Mouse (Mus musculus): ENCODE measurements around the gene Hnrnpm. TPM values are rescaled to one million over a fixed set of nuclear protein-coding genes. Genes with fewer than 3 reads are reported as not detected.
"Not testable (repeated sequence)": the region's sequence is repeated elsewhere in the genome, so short reads cannot be mapped to it uniquely, and the experiment has no call there.

Gene Hnrnpm
- total RNA-seq (2014; rRNA removed; ENCODE audit: low replicate concordance) (47.1 and 54.3 TPM in 2 replicates), polyA plus RNA-seq (2015; fragmentation: Nextera tagmentation; extraction: Ambion mirVana) (139 and 151 TPM in 2 replicates)

- Histone ChIP-seq H3K4me1 (ENCODE audit: control insufficient read depth, insufficient read depth) (peaks cover 26% of the 10 kb centered on the region), H3K9me3 (replicated peaks; ENCODE audit: control insufficient read depth, low read length) (no peaks in the 10 kb centered on the region), H3K4me3 (ENCODE audit: low read depth, low read length) (peak within 1 kb of the TSS; percentile 89), H3K9ac (replicated peaks; ENCODE audit: low read depth, low read length) (peak within 1 kb of the TSS; percentile 98; the same call in 1 of the 2 replicates), H3K27me3 (ENCODE audit: control insufficient read depth, insufficient read depth, low read length) (no peaks in the 10 kb centered on the region), H3K4me2 (ENCODE audit: low read depth, low read length) (peak within 1 kb of the TSS; percentile 95), H3K36me3 (replicated peaks; ENCODE audit: control insufficient read depth, insufficient read depth, low read length) (peaks cover 14% of the 10 kb centered on the region; the same call in 1 of the 2 replicates), H3K27ac (ENCODE audit: low read depth) (peak within 1 kb of the TSS; percentile 49)
- WGBS = 71% methylated on average over 1 of the region's 1 CpGs
- DNase-seq (ENCODE audit: low spot score) (no peak), ATAC-seq (ENCODE audit: insufficient read depth, low read depth) (no peak)
- TF ChIP-seq CTCF (IDR thresholded peaks at IDR 0.05; ENCODE audit: low read depth) (no peak), EP300 (IDR thresholded peaks at IDR 0.05; ENCODE audit: low read depth) (no peak)
Observed at GRCm38 (mm10) chr17:33686760-33687159, at the start of gene Hnrnpm. Hnrnpm (minus strand) TSS chr17:33686860.

DNA sequence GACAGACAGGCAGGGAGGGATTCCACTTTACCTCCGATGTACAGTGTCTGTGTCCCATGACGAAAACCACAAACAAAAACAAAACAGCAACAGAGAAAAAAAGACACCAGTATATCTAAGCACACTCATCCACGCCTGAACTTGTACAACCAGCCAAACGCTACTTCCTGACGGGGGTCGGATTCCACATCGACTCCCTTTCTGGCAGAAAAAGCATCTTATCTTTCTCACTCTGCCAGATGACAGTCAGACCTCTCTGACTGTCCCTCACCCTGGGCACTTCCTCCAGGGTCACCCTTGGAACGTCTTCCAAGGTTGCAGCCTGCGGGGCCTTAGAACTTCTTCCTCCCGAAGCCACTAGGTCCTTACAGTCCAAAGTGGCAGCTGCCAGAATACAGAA, 46.9 kb upstream of the Hnrnpm start:
- 41% methylated on average over 10 of the region's 10 CpGs for WGBS
- H3K4me2 ChIP-seq (ENCODE audit: low read depth, low read length); DNase-seq (ENCODE audit: low spot score); H3K9ac ChIP-seq (replicated peaks; ENCODE audit: low read depth, low read length); H3K9me3 ChIP-seq (replicated peaks; ENCODE audit: control insufficient read depth, low read length); ATAC-seq (ENCODE audit: insufficient read depth, low read depth); H3K4me1 ChIP-seq (ENCODE audit: control insufficient read depth, insufficient read depth); H3K4me3 ChIP-seq (ENCODE audit: low read depth, low read length); H3K27me3 ChIP-seq (ENCODE audit: control insufficient read depth, insufficient read depth, low read length); H3K36me3 ChIP-seq (replicated peaks; ENCODE audit: control insufficient read depth, insufficient read depth, low read length); H3K27ac ChIP-seq (ENCODE audit: low read depth): not testable (repeated sequence)

GRCm38 (mm10) chr17:33732556-33733083, 46.0 kb upstream of the Hnrnpm start:
- H3K4me1 ChIP-seq (ENCODE audit: control insufficient read depth, insufficient read depth); DNase-seq (ENCODE audit: low spot score); H3K27me3 ChIP-seq (ENCODE audit: control insufficient read depth, insufficient read depth, low read length): not testable (repeated sequence)

GRCm38 (mm10) chr17:33729215-33729614, 42.6 kb upstream of the Hnrnpm start:
- no peak overlapping the region for H3K27ac ChIP-seq (ENCODE audit: low read depth)
- H3K4me2 ChIP-seq (ENCODE audit: low read depth, low read length) = no peak overlapping the region
- DNase-seq (ENCODE audit: low spot score) (no peak), ATAC-seq (ENCODE audit: insufficient read depth, low read depth) (no peak)
- no peak overlapping the region for H3K4me3 ChIP-seq (ENCODE audit: low read depth, low read length)
- TF ChIP-seq CTCF (IDR thresholded peaks at IDR 0.05; ENCODE audit: low read depth) = peak; percentile 48
- TF ChIP-seq EP300 (IDR thresholded peaks at IDR 0.05; ENCODE audit: low read depth) = no peak
- 38% methylated on average over 2 of the region's 2 CpGs for WGBS
- H3K9ac ChIP-seq (replicated peaks; ENCODE audit: low read depth, low read length) = no peak overlapping the region
- no peaks in the 10 kb centered on the region for H3K27me3 ChIP-seq (ENCODE audit: control insufficient read depth, insufficient read depth, low read length)
- no peaks in the 10 kb centered on the region for H3K36me3 ChIP-seq (replicated peaks; ENCODE audit: control insufficient read depth, insufficient read depth, low read length)
- no peaks in the 10 kb centered on the region for H3K4me1 ChIP-seq (ENCODE audit: control insufficient read depth, insufficient read depth)
- no peaks in the 10 kb centered on the region for H3K9me3 ChIP-seq (replicated peaks; ENCODE audit: control insufficient read depth, low read length)

More at GRCm38 (mm10) chr17:33732556-33733083, 46.0 kb upstream of the Hnrnpm start:
- not testable (repeated sequence) for H3K4me3 ChIP-seq (ENCODE audit: low read depth, low read length); H3K36me3 ChIP-seq (replicated peaks; ENCODE audit: control insufficient read depth, insufficient read depth, low read length); H3K9me3 ChIP-seq (replicated peaks; ENCODE audit: control insufficient read depth, low read length); H3K9ac ChIP-seq (replicated peaks; ENCODE audit: low read depth, low read length); H3K27ac ChIP-seq (ENCODE audit: low read depth); H3K4me2 ChIP-seq (ENCODE audit: low read depth, low read length); ATAC-seq (ENCODE audit: insufficient read depth, low read depth)
- WGBS = 34% methylated on average over 9 of the region's 9 CpGs

- Histone ChIP-seq H3K27me3 (ENCODE audit: control insufficient read depth, insufficient read depth, low read length) (no peaks in the 10 kb centered on the region), H3K4me3 (ENCODE audit: low read depth, low read length) (no peak overlapping the region), H3K4me1 (ENCODE audit: control insufficient read depth, insufficient read depth) (no peaks in the 10 kb centered on the region), H3K9ac (replicated peaks; ENCODE audit: low read depth, low read length) (no peak overlapping the region), H3K4me2 (ENCODE audit: low read depth, low read length) (no peak overlapping the region), H3K27ac (ENCODE audit: low read depth) (no peak overlapping the region), H3K9me3 (replicated peaks; ENCODE audit: control insufficient read depth, low read length) (no peaks in the 10 kb centered on the region), H3K36me3 (replicated peaks; ENCODE audit: control insufficient read depth, insufficient read depth, low read length) (no peaks in the 10 kb centered on the region)
- no peak for ATAC-seq (ENCODE audit: insufficient read depth, low read depth)
- no peak for DNase-seq (ENCODE audit: low spot score)
- WGBS = 75% methylated on average over 2 of the region's 2 CpGs
- TF ChIP-seq CTCF (IDR thresholded peaks at IDR 0.05; ENCODE audit: low read depth) (no peak), EP300 (IDR thresholded peaks at IDR 0.05; ENCODE audit: low read depth) (no peak)
Observed at GRCm38 (mm10) chr17:33728396-33728795, 41.7 kb upstream of the Hnrnpm start.

GRCm38 (mm10) chr17:33719736-33720378, 33.2 kb upstream of the Hnrnpm start:
- TF ChIP-seq CTCF (IDR thresholded peaks at IDR 0.05; ENCODE audit: low read depth) = no peak
- no peak for TF ChIP-seq EP300 (IDR thresholded peaks at IDR 0.05; ENCODE audit: low read depth)
- Histone ChIP-seq H3K27ac (ENCODE audit: low read depth) (no peak overlapping the region), H3K9me3 (replicated peaks; ENCODE audit: control insufficient read depth, low read length) (no peaks in the 10 kb centered on the region), H3K27me3 (ENCODE audit: control insufficient read depth, insufficient read depth, low read length) (no peaks in the 10 kb centered on the region), H3K4me3 (ENCODE audit: low read depth, low read length) (no peak overlapping the region), H3K9ac (replicated peaks; ENCODE audit: low read depth, low read length) (no peak overlapping the region), H3K4me2 (ENCODE audit: low read depth, low read length) (no peak overlapping the region), H3K36me3 (replicated peaks; ENCODE audit: control insufficient read depth, insufficient read depth, low read length) (no peaks in the 10 kb centered on the region), H3K4me1 (ENCODE audit: control insufficient read depth, insufficient read depth) (no peaks in the 10 kb centered on the region)
- ATAC-seq (ENCODE audit: insufficient read depth, low read depth) (no peak), DNase-seq (ENCODE audit: low spot score) (no peak)
- 89% methylated on average over 7 of the region's 7 CpGs for WGBS
